ENCODE assay signal across 19 mouse cellular contexts in genomic region chrX:7716058-7716457, GRCm38 (mm10). TPM values are rescaled to one million over a fixed set of nuclear protein-coding genes. Genes with fewer than 3 reads are reported as not detected.
DNase-seq lines count a peak whose midpoint lies in the region; ATAC-seq and TF ChIP-seq lines count a peak whose summit lies in the region.
"Not testable (repeated sequence)": the region's sequence is repeated elsewhere in the genome, so short reads cannot be mapped to it uniquely, and the experiment has no call there.
"Had no signal": no experiment of that assay in that cellular context is flagged by ENCODE, and none has a peak within 500 bp of the region (broad histone marks: within the 10 kb centered on the region; RNA-seq: fewer than 3 reads in every experiment).

No protein-coding gene starts in this region.

- DNase-seq in 3T3-L1 (ENCODE audit: low read depth, low spot score) (peak; percentile 44), NIH3T3 (ENCODE audit: low read depth) (peak; percentile 43), adipocyte (ENCODE audit: low spot score) (peak; percentile 25)
- peak; percentile 34 for DNase-seq in CD4-positive helper T cell, adult 2 months (ENCODE audit: low read depth, low spot score)
- peak; percentile 14 for DNase-seq in hindbrain, postnatal 0 days (ENCODE audit: low spot score)
- DNase-seq in layer of hippocampus, adult 2 months (ENCODE audit: low spot score in 2 of 2); stomach, postnatal 0 days (ENCODE audit: low spot score): not testable (repeated sequence)
- DNase-seq in lung, postnatal 36 days: peak; percentile 29

- H3K27me3 ChIP-seq in hindbrain, postnatal 0 days (ENCODE audit: insufficient read depth, low read length); stomach, postnatal 0 days (ENCODE audit: control insufficient read depth, insufficient read depth, low read length): not testable (repeated sequence)

- H3K36me3 ChIP-seq in hindbrain, postnatal 0 days (ENCODE audit: insufficient read depth, low read length); stomach, postnatal 0 days (ENCODE audit: control insufficient read depth, insufficient read depth, low read length): not testable (repeated sequence)

- TF ChIP-seq CTCF in hindbrain, postnatal 0 days (IDR thresholded peaks at IDR 0.05; ENCODE audit: low read depth): not testable (repeated sequence)
- peak; percentile 50 for TF ChIP-seq CTCF in layer of hippocampus, adult 2 months (conservative IDR thresholded peaks at IDR 0.05)
- TF ChIP-seq CTCF in stomach, postnatal 0 days (IDR thresholded peaks at IDR 0.05; ENCODE audit: low read depth): peak; percentile 38

- not testable (repeated sequence) for H3K9ac ChIP-seq in hindbrain, postnatal 0 days (replicated peaks; ENCODE audit: low read length); stomach, postnatal 0 days (ENCODE audit: low read length)

- H3K9me3 ChIP-seq in hindbrain, postnatal 0 days (ENCODE audit: low read length); stomach, postnatal 0 days (ENCODE audit: control insufficient read depth, low read length): not testable (repeated sequence)

- H3K4me3 ChIP-seq in hindbrain, postnatal 0 days (ENCODE audit: low read length); layer of hippocampus, adult 2 months; stomach, postnatal 0 days (ENCODE audit: low read depth, low read length): not testable (repeated sequence)

- TF ChIP-seq EP300 in stomach, postnatal 0 days (optimal IDR thresholded peaks at IDR 0.05): not testable (repeated sequence)

- 43% methylated on average over 1 of the region's 1 CpGs for WGBS in hindbrain, postnatal 0 days
- WGBS in stomach, postnatal 0 days: 40% methylated on average over 1 of the region's 1 CpGs

- H3K27ac ChIP-seq in hindbrain, postnatal 0 days; layer of hippocampus, adult 2 months; stomach, postnatal 0 days (replicated peaks): not testable (repeated sequence)

- ATAC-seq in hindbrain, postnatal 0 days; stomach, postnatal 0 days (ENCODE audit: low FRiP score, low TSS enrichment): not testable (repeated sequence)

- H3K4me2 ChIP-seq in hindbrain, postnatal 0 days (ENCODE audit: low read depth, low read length); stomach, postnatal 0 days (replicated peaks; ENCODE audit: low read depth): not testable (repeated sequence)

- H3K4me1 ChIP-seq in hindbrain, postnatal 0 days (ENCODE audit: insufficient read depth, low read length); stomach, postnatal 0 days (replicated peaks; ENCODE audit: control insufficient read depth, insufficient read depth): not testable (repeated sequence)

RNA-seq across cellular contexts. Expression of gene Wdr45, which starts 1.9 kb away (rescaled TPM):
- total RNA-seq in hindbrain, postnatal 0 days (2014; rRNA removed): 33.2 and 40.6 TPM in 2 replicates
- 34.0 and 36.4 TPM in 2 replicates for polyA plus RNA-seq in hindbrain, postnatal 0 days (2015; fragmentation: Nextera tagmentation; extraction: Ambion mirVana)
- total RNA-seq in layer of hippocampus, adult 2 months (2021): 10 to 100 TPM; 63.9 to 68.2 TPM
- polyA plus RNA-seq in stomach, postnatal 0 days (2015; fragmentation: Nextera tagmentation; extraction: Ambion mirVana): 30.3 and 33.6 TPM in 2 replicates

RNA-seq across cellular contexts. Expression of gene Gm45208, which starts 6.0 kb away (rescaled TPM):
- total RNA-seq in hindbrain, postnatal 0 days (2014; rRNA removed): not detected in 2 replicates
- polyA plus RNA-seq in hindbrain, postnatal 0 days (2015; fragmentation: Nextera tagmentation; extraction: Ambion mirVana): 0.66 and 1.2 TPM in 2 replicates
- not detected for total RNA-seq in layer of hippocampus, adult 2 months (2021)
- not detected in 2 replicates for polyA plus RNA-seq in stomach, postnatal 0 days (2015; fragmentation: Nextera tagmentation; extraction: Ambion mirVana)
- total RNA-seq: adrenal gland, postnatal 10 days; ES-E14; gastrocnemius, postnatal 10 days; gastrocnemius, postnatal 4 days; heart, adult 18-20 months; heart, postnatal 14 days; hematopoietic stem cell, adult 5-6 weeks had no signal
- polyA plus RNA-seq: embryonic facial prominence, embryonic 12.5 days; forebrain, embryonic 11.5 days; heart, embryonic 15.5 days; hindbrain, embryonic 13.5 days had no signal

RNA-seq across cellular contexts. Expression of gene Praf2, which starts 12.2 kb away (rescaled TPM):
- total RNA-seq in hindbrain, postnatal 0 days (2014; rRNA removed): 134 and 137 TPM in 2 replicates
- polyA plus RNA-seq in hindbrain, postnatal 0 days (2015; fragmentation: Nextera tagmentation; extraction: Ambion mirVana): 129 and 134 TPM in 2 replicates
- total RNA-seq in layer of hippocampus, adult 2 months (2021): 100 to 1,000 TPM in 1 of 2 experiments, 10 to 100 TPM in 1; 91.6 to 102 TPM
- 23.8 and 26.0 TPM in 2 replicates for polyA plus RNA-seq in stomach, postnatal 0 days (2015; fragmentation: Nextera tagmentation; extraction: Ambion mirVana)

RNA-seq across cellular contexts. Expression of gene Gpkow, which starts 19.1 kb away (rescaled TPM):
- total RNA-seq in hindbrain, postnatal 0 days (2014; rRNA removed): 11.0 and 12.0 TPM in 2 replicates
- 38.4 and 38.8 TPM in 2 replicates for polyA plus RNA-seq in hindbrain, postnatal 0 days (2015; fragmentation: Nextera tagmentation; extraction: Ambion mirVana)
- 10 to 100 TPM; 32.6 to 40.6 TPM for total RNA-seq in layer of hippocampus, adult 2 months (2021)
- 18.0 and 18.5 TPM in 2 replicates for polyA plus RNA-seq in stomach, postnatal 0 days (2015; fragmentation: Nextera tagmentation; extraction: Ambion mirVana)

RNA-seq across cellular contexts. Expression of gene Ccdc120, which starts 34.6 kb away (rescaled TPM):
- 183 and 387 TPM in 2 replicates for total RNA-seq in hindbrain, postnatal 0 days (2014; rRNA removed)
- polyA plus RNA-seq in hindbrain, postnatal 0 days (2015; fragmentation: Nextera tagmentation; extraction: Ambion mirVana): 47.6 and 53.3 TPM in 2 replicates
- total RNA-seq in layer of hippocampus, adult 2 months (2021): 10 to 100 TPM; 14.7 to 20.6 TPM
- 21.5 and 23.0 TPM in 2 replicates for polyA plus RNA-seq in stomach, postnatal 0 days (2015; fragmentation: Nextera tagmentation; extraction: Ambion mirVana)
